Mouse (Mus musculus) forebrain, postnatal 0 days (tissue): ENCODE measurements at regions not wholly inside any gene's neighbourhood (a gene's known extent, or its start where the extent isn't known, plus 50 kb on each side); places are given as distances from the start of the nearest gene placed in this dataset.

Experiments
- ATAC-seq: fragments of 200-750 bp; cut with Nextera tagmentation; 2 replicates; pipeline ENCODE4 v1.8.0; 2017; ENCODE audit warnings: mild to moderate bottlenecking, moderate library complexity
- DNase-seq: peaks from one replicate; pipeline ENCODE4 v3.0.0-alpha.2; 2015
- H3K27ac ChIP-seq: fragments of 300-500 bp; sonication (generic); 2 replicates; pipeline ENCODE4 v1.5.1; 2014; ENCODE audit warnings: low read depth, mild to moderate bottlenecking, antibody characterized with exemption, low read length, moderate library complexity, mixed read lengths
- H3K27me3 ChIP-seq: fragments of 300-500 bp; sonication (generic); 2 replicates; pipeline ENCODE4 v1.6.1; 2014; ENCODE audit warnings: mild to moderate bottlenecking, low read length, mixed read lengths; ENCODE audit not compliant: insufficient read depth
- H3K36me3 ChIP-seq: fragments of 300-500 bp; sonication (generic); 2 replicates; pipeline ENCODE4 v1.6.1; 2014; ENCODE audit warnings: mild to moderate bottlenecking, moderate library complexity; ENCODE audit not compliant: insufficient read depth
- H3K4me1 ChIP-seq: fragments of 300-500 bp; sonication (generic); 2 replicates; pipeline ENCODE4 v1.6.1; 2014; ENCODE audit warnings: antibody characterized with exemption; ENCODE audit not compliant: insufficient read depth
- H3K4me2 ChIP-seq: fragments of 300-500 bp; sonication (generic); 2 replicates; pipeline ENCODE4 v1.6.1; 2014; ENCODE audit warnings: low read depth, mild to moderate bottlenecking, moderate library complexity
- H3K4me3 ChIP-seq: fragments of 300-500 bp; sonication (generic); 2 replicates; pipeline ENCODE4 v1.5.1; 2014; ENCODE audit warnings: low read depth, low read length, mixed read lengths
- H3K9ac ChIP-seq: fragments of 300-500 bp; sonication (generic); 2 replicates; pipeline ENCODE4 v1.6.1; 2014; ENCODE audit warnings: mild to moderate bottlenecking
- H3K9me3 ChIP-seq: fragments of 300-500 bp; sonication (generic); 2 replicates; pipeline ENCODE4 v1.6.1; 2016; ENCODE audit warnings: low read length
- CTCF ChIP-seq: sonication (generic); IDR thresholded peaks from 2 replicates; pipeline ENCODE4 v1.5.1; 2016; ENCODE audit warnings: antibody characterized with exemption, control low read depth, low read depth
- WGBS: fragments of 180-500 bp; shearing (Covaris S2); extraction: QIAGEN DNeasy Blood & Tissue Kit; methylation state at CpG from one replicate; pipeline ENCODE4 v1.1.7; 2014; 5-methylcytosine and 5-hydroxymethylcytosine counted together

DNA sequence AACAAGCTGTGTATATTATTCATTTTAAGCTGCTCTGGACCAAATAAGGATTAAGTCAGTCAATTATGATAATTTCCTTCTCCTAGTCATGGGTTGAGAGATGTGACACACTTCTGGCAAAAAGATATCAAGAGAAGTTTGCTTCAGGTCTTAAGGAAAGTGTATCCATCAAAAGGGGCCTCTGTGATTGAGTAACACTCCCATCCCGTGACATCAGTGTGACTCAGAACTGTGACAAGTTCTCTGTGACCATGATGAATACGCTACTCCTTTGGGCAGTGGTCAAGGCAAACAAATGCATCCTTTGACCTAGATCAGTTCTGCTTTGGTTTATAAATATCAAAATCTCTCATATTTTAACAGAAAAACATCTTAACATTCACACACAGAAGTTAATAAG, 290.8 kb upstream of the Adgrl4 start:
- WGBS = 94% methylated on average over 2 of the region's 2 CpGs
- no peak overlapping the region for H3K4me3 ChIP-seq
- ATAC-seq = no peak
- no peaks in the 10 kb centered on the region for H3K4me1 ChIP-seq
- H3K9me3 ChIP-seq = no peaks in the 10 kb centered on the region
- H3K36me3 ChIP-seq = no peaks in the 10 kb centered on the region
- no peak for TF ChIP-seq CTCF
- no peak overlapping the region for H3K27ac ChIP-seq
- no peaks in the 10 kb centered on the region for H3K27me3 ChIP-seq
- H3K4me2 ChIP-seq = no peak overlapping the region
- no peak for DNase-seq
- no peak overlapping the region for H3K9ac ChIP-seq

DNA sequence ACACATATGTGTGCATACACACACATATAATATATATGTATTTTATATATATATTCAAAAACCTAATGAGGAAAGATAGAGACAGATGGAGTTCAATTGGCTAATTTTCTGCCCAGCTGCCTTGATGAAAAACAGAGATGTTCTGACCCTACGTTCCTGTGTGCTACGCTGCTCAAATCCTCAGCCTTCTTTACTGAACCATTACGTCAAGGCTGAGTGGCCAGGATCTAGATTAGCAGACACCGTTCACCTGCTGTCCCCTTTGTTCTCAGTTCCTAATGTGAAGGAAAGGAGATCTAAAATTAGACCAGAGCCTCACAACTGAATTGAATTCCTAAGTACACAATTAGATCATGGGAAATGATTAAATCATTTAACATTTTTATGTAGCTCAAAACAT, 284.3 kb upstream of the Adgrl4 start:
- H3K9ac ChIP-seq = no peak overlapping the region
- no peak for TF ChIP-seq CTCF
- H3K4me2 ChIP-seq = no peak overlapping the region
- H3K27ac ChIP-seq = no peak overlapping the region
- H3K4me3 ChIP-seq = no peak overlapping the region
- DNase-seq (no peak), ATAC-seq (no peak)
- H3K36me3 ChIP-seq = no peaks in the 10 kb centered on the region
- H3K4me1 ChIP-seq = no peaks in the 10 kb centered on the region
- H3K9me3 ChIP-seq = no peaks in the 10 kb centered on the region
- no peaks in the 10 kb centered on the region for H3K27me3 ChIP-seq
- WGBS = 14% methylated on average over 4 of the region's 4 CpGs

- TF ChIP-seq CTCF = no peak
- no peak for ATAC-seq
- H3K27me3 ChIP-seq = no peaks in the 10 kb centered on the region
- no peak overlapping the region for H3K9ac ChIP-seq
- H3K4me1 ChIP-seq = no peaks in the 10 kb centered on the region
- H3K27ac ChIP-seq = no peak overlapping the region
- no peak overlapping the region for H3K4me3 ChIP-seq
- H3K4me2 ChIP-seq = no peak overlapping the region
- no peaks in the 10 kb centered on the region for H3K36me3 ChIP-seq
- no peak for DNase-seq
- no peaks in the 10 kb centered on the region for H3K9me3 ChIP-seq
- WGBS = 62% methylated on average over 1 of the region's 1 CpGs
Observed at GRCm38 (mm10) chr3:151160516-151160915, 277.2 kb upstream of the Adgrl4 start.

DNA sequence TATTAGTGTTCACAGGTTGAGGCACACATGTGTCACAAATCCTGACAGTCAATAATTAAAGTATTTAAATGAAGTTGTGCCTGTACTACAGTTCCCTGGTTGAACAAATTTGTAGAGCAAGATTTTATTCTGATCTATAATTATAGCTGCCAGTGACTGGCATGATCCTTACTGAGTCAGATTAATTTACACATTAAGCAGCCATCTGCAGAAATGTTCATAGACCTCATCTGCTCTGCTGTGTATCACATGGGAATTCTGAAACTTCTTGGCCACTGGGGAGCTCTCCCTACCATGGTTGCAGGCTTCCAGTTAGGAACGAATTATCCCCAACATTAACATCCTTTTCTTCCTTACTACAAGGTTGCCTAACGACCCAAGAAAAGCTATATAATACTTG, 255.6 kb upstream of the Adgrl4 start:
- H3K4me2 ChIP-seq = no peak overlapping the region
- no peak overlapping the region for H3K4me3 ChIP-seq
- no peak overlapping the region for H3K27ac ChIP-seq
- no peak for TF ChIP-seq CTCF
- 46% methylated on average over 2 of the region's 2 CpGs for WGBS
- H3K9ac ChIP-seq = no peak overlapping the region
- no peaks in the 10 kb centered on the region for H3K9me3 ChIP-seq
- no peaks in the 10 kb centered on the region for H3K4me1 ChIP-seq
- H3K27me3 ChIP-seq = no peaks in the 10 kb centered on the region
- DNase-seq (peak; percentile 3), ATAC-seq (peak; percentile 32; the same call in 1 of the 2 replicates)
- H3K36me3 ChIP-seq = no peaks in the 10 kb centered on the region

GRCm38 (mm10) chr3:151192092-151192491, 245.6 kb upstream of the Adgrl4 start:
- no peak for TF ChIP-seq CTCF
- Histone ChIP-seq H3K27me3 (no peaks in the 10 kb centered on the region), H3K9me3 (no peaks in the 10 kb centered on the region), H3K9ac (no peak overlapping the region), H3K36me3 (no peaks in the 10 kb centered on the region), H3K27ac (no peak overlapping the region), H3K4me1 (no peaks in the 10 kb centered on the region), H3K4me2 (no peak overlapping the region), H3K4me3 (no peak overlapping the region)
- no peak for ATAC-seq
- DNase-seq = no peak
- 85% methylated on average over 2 of the region's 2 CpGs for WGBS

DNA sequence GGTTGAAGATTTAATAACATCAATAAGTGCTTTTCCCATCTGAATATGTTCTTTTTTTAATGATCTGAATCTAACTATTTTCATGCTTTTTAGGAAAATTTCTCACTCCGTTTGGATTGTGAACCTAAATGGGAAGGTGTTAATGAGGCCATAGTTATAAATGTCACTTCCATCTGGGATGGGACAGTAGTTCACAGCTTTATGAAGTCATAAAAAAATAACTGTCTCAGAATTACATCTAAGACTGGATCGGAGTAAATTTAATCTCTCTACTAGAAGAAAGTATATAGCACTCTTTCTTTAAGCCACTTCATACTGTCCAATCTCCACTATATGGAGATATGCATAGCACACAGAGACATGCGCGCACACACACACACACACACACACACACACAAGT, 226.7 kb upstream of the Adgrl4 start:
- H3K36me3 ChIP-seq = no peaks in the 10 kb centered on the region

GRCm38 (mm10) chr3:151216764-151217502, 220.8 kb upstream of the Adgrl4 start:
- Histone ChIP-seq H3K27ac (no peak overlapping the region), H3K4me2 (no peak overlapping the region), H3K27me3 (no peaks in the 10 kb centered on the region), H3K4me3 (no peak overlapping the region), H3K9me3 (no peaks in the 10 kb centered on the region), H3K4me1 (no peaks in the 10 kb centered on the region), H3K36me3 (no peaks in the 10 kb centered on the region), H3K9ac (no peak overlapping the region)
- DNase-seq (peak; percentile 32), ATAC-seq (peak; percentile 61)
- WGBS = 49% methylated on average over 3 of the region's 3 CpGs
- no peak for TF ChIP-seq CTCF

More for the DNA sequence above, 226.7 kb upstream of the Adgrl4 start:
- DNase-seq (no peak), ATAC-seq (peak; percentile 32; the same call in 1 of the 2 replicates)
- no peaks in the 10 kb centered on the region for H3K9me3 ChIP-seq
- TF ChIP-seq CTCF = no peak
- H3K4me3 ChIP-seq = no peak overlapping the region
- 72% methylated on average over 4 of the region's 4 CpGs for WGBS
- no peak overlapping the region for H3K27ac ChIP-seq
- no peak overlapping the region for H3K9ac ChIP-seq
- no peaks in the 10 kb centered on the region for H3K4me1 ChIP-seq
- H3K4me2 ChIP-seq = no peak overlapping the region
- no peaks in the 10 kb centered on the region for H3K27me3 ChIP-seq
